Mouse (Mus musculus) megakaryocyte, embryonic 14.5 days (primary cell): Measurements from ENCODE around the gene Ces2a.

Source experiments
- FLI1 ChIP-seq: IDR thresholded peaks from 2 replicates; pipeline ENCODE4 v1.6.1; 2012; ENCODE audit warnings: low read length, inconsistent platforms, mixed read lengths
- GATA1 ChIP-seq: IDR thresholded peaks from 3 replicates; pipeline ENCODE4 v1.6.1; 2012; ENCODE audit warnings: mixed read lengths, low read length, inconsistent platforms, borderline replicate concordance

GRCm38 (mm10) chr8:104701900-104702299 lies 31.9 kb upstream of the Ces2a start:
- TF ChIP-seq GATA1 (no peak), FLI1 (no peak)
